Mouse (Mus musculus): Measurements from ENCODE around the gene Atp6v0a4.

Atp6v0a4 gene

DNA sequence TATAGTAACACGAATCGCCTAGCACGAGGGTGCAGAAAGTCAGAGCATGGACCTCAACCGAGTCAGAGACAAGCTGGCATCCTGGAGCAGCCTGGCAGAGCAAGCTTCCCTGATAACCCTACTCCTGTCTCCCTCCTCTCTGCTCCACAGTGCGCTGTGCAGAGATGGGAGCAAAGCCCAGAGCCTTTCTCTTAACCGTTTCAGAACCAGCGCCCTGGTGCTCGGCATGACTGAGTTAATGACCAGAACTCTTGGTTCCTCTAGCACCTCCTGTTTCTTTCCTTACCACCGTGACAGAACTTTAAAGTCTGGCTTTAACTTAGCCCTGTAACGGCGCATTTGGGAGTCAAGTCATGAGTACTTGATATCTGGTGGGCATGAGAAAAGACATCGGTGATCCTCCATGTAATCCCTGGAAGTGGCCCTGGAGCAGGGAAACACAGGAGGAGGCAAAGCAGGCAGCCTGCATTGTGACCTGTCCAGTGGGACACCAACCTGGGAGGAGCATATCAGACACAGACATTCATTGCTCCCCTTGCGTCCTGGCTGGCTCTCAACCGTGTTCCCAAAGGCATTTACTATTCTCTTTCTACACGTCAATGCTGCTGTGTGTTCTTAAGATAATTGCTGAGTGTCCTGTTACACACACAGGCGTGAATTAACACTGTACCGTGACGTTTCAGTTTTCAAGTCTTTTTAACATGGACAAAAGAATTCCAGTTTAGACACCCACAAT, 747 bp downstream of the Atp6v0a4 start:
- DNase-seq = no peak

- DNase-seq = peak; percentile 91
Observed at GRCm38 (mm10) chr6:38122791-38123190, 1.6 kb downstream of the Atp6v0a4 start.

GRCm38 (mm10) chr6:38121843-38122242, 2.5 kb downstream of the Atp6v0a4 start:
- no peak for DNase-seq

- DNase-seq = no peak
Observed at GRCm38 (mm10) chr6:38120681-38121371, 3.6 kb downstream of the Atp6v0a4 start.

DNA sequence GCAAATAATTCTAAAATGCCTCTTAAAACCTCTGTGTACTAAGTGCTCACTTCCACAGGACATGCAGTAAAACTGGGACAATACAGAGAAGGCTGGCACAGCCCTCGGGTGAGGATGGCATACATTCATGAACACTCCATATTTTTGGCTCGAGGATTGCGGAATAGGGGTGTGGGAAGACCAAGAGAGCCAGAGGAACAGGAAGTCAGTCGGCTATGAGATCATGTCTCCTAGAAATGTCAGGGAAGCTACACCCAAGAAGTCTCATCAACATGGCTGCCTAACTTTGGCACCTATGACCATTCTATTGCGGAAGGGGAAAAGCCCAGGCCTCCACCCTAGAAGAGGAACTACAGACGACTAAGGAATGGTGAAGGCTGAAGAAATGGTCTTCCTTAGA, 6.0 kb downstream of the Atp6v0a4 start:
- peak; percentile 92 for DNase-seq

GRCm38 (mm10) chr6:38116107-38116770, 8.1 kb downstream of the Atp6v0a4 start:
- DNase-seq = no peak

GRCm38 (mm10) chr6:38110859-38111258, 13.5 kb downstream of the Atp6v0a4 start:
- DNase-seq = no peak

GRCm38 (mm10) chr6:38109871-38110270, 14.5 kb downstream of the Atp6v0a4 start:
- no peak for DNase-seq

GRCm38 (mm10) chr6:38109160-38109795, 15.1 kb downstream of the Atp6v0a4 start, which contains the start of gene Tmem213:
Tmem213 (plus strand) TSS chr6:38109255.
- no peak for DNase-seq

DNA sequence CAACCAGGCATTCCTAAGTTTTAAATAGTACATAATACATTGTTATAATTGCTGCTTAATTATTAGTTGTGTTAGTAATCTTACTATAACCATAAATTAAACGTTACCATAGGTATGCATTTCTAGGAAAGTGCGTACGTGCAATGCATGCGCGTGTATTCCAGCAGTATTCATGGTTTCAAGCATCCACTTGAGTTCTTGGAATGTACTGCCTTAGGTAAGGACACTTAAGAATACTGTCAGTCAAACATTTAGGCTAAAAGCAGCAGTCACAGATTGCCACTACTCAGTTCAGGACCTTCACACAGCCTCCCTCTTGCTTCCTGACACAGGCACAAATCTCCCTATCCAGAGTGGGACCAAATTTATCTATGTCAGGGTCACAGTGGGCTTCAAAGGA, 15.9 kb downstream of the Atp6v0a4 start:
- no peak for DNase-seq

DNA sequence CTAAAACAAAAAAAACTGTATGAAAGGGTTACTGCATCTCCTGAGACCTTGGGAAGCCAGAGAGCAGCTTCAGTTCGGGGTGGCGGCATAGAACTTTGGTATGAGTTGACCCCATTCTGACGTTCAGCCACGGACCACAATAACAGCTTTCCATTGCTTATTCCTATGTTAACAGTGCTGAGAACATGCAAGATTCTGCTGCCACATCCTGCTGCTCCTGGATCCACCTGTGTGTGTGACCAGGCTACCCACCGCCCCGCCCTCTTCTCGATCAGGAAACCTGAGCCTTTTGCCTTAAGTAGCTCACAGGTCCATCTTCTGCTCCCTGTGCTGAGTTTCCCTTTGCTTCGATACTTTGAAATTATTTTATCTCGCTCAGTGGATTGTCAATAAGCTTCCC, 18.5 kb downstream of the Atp6v0a4 start:
- DNase-seq = peak; percentile 72

DNA sequence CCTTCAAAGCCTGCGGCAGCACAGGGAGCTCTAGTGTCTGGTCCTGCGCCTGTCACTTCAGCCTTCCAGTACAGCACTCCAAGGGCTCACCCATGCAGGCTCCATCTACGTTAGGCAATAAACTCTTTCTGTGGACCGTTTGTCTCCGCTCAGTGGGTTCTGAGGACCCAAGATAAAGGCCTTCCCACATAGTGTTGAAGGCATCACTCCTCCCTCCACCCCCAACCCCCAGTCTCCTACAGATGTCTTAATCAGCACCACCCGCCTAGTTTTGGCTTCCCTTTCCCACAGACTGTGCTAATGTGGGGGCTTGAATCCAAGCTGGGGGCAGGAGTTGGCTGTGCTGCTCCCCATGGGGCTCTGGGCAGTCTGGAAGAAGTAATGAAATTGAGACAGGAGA, 20.6 kb downstream of the Atp6v0a4 start:
- DNase-seq = no peak

DNA sequence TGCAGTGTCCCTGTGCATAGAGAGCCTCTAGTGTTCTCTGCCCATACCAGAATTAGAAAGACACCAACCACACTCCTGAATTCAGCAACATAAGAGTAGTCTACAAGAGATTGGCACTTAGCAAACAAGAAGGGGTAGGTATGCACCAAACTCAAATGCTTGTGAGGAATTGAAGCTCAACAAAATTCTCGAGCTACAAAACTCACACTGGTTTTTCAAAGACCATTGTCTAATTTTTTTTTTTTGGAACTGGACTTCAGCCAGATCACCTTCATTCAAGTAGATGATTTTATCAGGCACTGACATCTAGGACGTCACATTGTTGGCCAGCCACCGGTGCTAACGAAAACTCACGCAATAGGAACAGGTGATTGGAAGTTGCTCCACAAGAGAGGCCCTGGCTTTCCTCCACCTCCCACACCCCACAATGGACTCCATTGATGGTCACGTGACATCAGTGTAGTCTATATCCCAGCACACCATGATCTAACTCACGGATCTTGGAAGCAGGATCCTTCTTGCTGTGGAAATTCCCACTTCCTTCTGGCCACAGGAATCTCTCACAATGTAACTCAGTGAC, 22.1 kb downstream of the Atp6v0a4 start:
- DNase-seq = no peak

DNA sequence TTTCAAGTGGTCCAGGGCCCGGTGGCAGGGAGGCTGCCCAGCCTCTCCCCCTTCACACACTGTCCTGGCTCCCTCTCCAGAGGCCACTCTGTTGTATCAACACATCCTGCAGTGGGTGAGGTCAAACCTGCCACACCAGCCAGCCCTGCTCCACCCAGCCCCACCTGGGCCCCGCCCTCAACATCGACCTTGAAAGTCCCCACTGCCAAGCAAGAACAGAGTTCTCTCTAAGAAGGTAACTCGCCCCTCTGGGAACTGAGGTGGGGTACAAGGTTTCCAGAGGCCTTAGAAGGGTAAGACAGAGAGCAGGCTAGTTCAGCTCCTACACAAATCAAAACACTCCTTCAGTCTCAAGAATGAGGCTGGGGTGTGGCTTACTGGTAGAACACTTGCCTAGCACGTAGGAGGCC, 27.4 kb downstream of the Atp6v0a4 start:
- DNase-seq = no peak

DNA sequence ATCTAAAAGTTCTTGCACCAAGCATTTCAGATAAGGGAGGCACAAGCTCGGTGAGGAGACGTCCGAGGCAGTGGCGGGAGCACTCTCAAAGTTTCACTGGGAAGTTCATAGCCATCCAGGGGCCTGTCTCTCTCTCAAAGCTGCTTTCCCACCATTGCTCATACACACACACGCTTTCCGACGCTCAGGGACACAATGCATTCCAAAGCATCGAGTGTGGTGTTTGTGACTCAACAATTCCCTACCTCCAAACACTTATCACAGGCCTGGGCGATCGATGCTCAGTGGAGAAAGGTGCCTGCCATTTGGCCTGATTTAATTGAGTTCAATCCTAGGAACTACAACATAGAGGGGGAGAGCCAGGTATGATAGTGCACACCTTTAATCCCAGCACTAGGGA, 29.7 kb downstream of the Atp6v0a4 start:
- no peak for DNase-seq

GRCm38 (mm10) chr6:38092539-38092938, 31.8 kb downstream of the Atp6v0a4 start:
- DNase-seq = no peak

DNA sequence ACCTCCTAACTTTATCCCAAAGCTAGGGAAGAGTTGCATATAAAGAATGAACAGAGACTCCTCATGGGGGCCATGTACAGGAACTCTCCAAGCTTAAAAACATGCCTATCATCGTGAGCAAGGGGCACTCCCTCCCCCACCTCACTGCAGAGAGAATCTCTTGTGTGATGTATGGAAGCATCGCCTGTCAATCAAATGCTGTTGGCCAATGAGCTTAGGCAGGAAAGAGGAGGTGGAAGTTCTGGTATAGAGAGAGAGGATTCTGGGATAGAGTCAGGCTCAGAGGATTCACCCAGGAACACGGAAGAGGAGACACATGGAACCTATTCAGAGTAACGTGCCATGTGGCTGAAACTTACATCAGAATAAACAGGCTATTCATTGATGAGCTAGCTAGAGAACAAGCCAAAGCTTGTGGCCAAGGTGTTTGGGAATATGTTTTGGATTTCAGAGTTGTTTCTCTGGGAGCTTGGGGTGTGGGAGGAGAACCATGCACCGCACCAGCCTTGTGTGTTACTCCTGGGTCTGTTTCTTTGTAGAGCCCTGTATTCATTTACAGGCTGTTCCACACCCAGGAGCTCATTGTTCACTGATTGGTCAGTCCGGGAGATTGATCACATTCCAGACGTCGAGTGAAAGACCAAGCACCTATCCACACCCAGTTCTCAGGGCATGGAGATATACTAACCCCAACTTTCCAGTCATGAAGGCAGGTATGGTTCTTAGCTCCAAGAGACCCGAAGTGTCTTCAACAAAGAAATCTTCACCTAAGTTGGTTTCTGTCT, 37.0 kb downstream of the Atp6v0a4 start:
- no peak for DNase-seq

GRCm38 (mm10) chr6:38083204-38083603, 41.2 kb downstream of the Atp6v0a4 start:
- DNase-seq = no peak

GRCm38 (mm10) chr6:38081727-38082341, 42.6 kb downstream of the Atp6v0a4 start:
- peak; percentile 95 for DNase-seq

- DNase-seq = no peak
Observed at GRCm38 (mm10) chr6:38080364-38080763, 44.0 kb downstream of the Atp6v0a4 start.

- DNase-seq = no peak
Observed at GRCm38 (mm10) chr6:38073592-38073991, 50.8 kb downstream of the Atp6v0a4 start.

Data from heart, adult 11 months (tissue).